In genomic region chr17:45731172-45731864, GRCm38 (mm10) we compare ENCODE assay signal across 9 mouse cellular contexts. TPM values are rescaled to one million over a fixed set of nuclear protein-coding genes. Genes with fewer than 3 reads are reported as not detected.
DNase-seq lines count a peak whose midpoint lies in the region; ATAC-seq and TF ChIP-seq lines count a peak whose summit lies in the region.
"Had no signal": no experiment of that assay in that cellular context is flagged by ENCODE, and none has a peak within 500 bp of the region (broad histone marks: within the 10 kb centered on the region; RNA-seq: fewer than 3 reads in every experiment).

No protein-coding gene starts in this region.

- TF ChIP-seq POLR2A in bone marrow macrophage, adult 2 months (IDR thresholded peaks at IDR 0.05; ENCODE audit: borderline replicate concordance, low read depth, low read length) = no peak
- no peak for TF ChIP-seq POLR2A in embryonic fibroblast, embryonic 13.5 days (IDR thresholded peaks at IDR 0.05; ENCODE audit: low read depth, low read length)

- H3K9ac ChIP-seq in heart, postnatal 0 days (replicated peaks; ENCODE audit: low read depth, low read length) = no peak overlapping the region
- H3K9ac ChIP-seq: limb, embryonic 15.5 days had no signal

- H3K4me2 ChIP-seq in heart, postnatal 0 days (ENCODE audit: low read depth, low read length) = no peak overlapping the region
- H3K4me2 ChIP-seq: limb, embryonic 15.5 days had no signal

- no peak overlapping the region for H3K27ac ChIP-seq in bone marrow macrophage, adult 2 months (ENCODE audit: insufficient read depth, low read depth, low read length)
- H3K27ac ChIP-seq in embryonic fibroblast, embryonic 13.5 days (ENCODE audit: insufficient read depth, low read length) = no peak overlapping the region
- H3K27ac ChIP-seq in heart, postnatal 0 days (ENCODE audit: low read depth) = no peak overlapping the region
- H3K27ac ChIP-seq: limb, embryonic 15.5 days had no signal

- TF ChIP-seq EP300 in heart, postnatal 0 days (IDR thresholded peaks at IDR 0.05; ENCODE audit: low read depth) = no peak

- H3K4me3 ChIP-seq in bone marrow macrophage, adult 2 months (ENCODE audit: insufficient read depth, low read length) = no peak overlapping the region
- H3K4me3 ChIP-seq in embryonic fibroblast, embryonic 13.5 days (ENCODE audit: insufficient read depth, low read length) = no peak overlapping the region
- no peak overlapping the region for H3K4me3 ChIP-seq in heart, postnatal 0 days (ENCODE audit: low read depth, low read length)
- H3K4me3 ChIP-seq: limb, embryonic 15.5 days had no signal

- 25% methylated on average over 9 of the region's 9 CpGs for WGBS in heart, postnatal 0 days

- no peaks in the 10 kb centered on the region for H3K36me3 ChIP-seq in heart, postnatal 0 days (replicated peaks; ENCODE audit: control insufficient read depth, insufficient read depth, low read length)
- H3K36me3 ChIP-seq: limb, embryonic 15.5 days had no signal

- TF ChIP-seq CTCF in bone marrow macrophage, adult 2 months (IDR thresholded peaks at IDR 0.05; ENCODE audit: low read depth, low read length) = peak; percentile 82
- TF ChIP-seq CTCF in embryonic fibroblast, embryonic 13.5 days (IDR thresholded peaks at IDR 0.05; ENCODE audit: borderline replicate concordance, insufficient read depth, low read length) = peak; percentile 52; the same call in 1 of the 2 replicates
- peak; percentile 93 for TF ChIP-seq CTCF in heart, postnatal 0 days (IDR thresholded peaks at IDR 0.05; ENCODE audit: low read depth)

- 0 out of 2 replicates have a peak, but pooled peaks cover 6% of the 10 kb centered on the region for H3K27me3 ChIP-seq in heart, postnatal 0 days (ENCODE audit: control insufficient read depth, insufficient read depth, low read length)

- peaks cover 24% of the 10 kb centered on the region for H3K4me1 ChIP-seq in bone marrow macrophage, adult 2 months (ENCODE audit: control insufficient read depth, insufficient read depth, low read length)
- 0 out of 2 replicates have a peak, but pooled peaks cover 6% of the 10 kb centered on the region for H3K4me1 ChIP-seq in embryonic fibroblast, embryonic 13.5 days (ENCODE audit: control insufficient read depth, insufficient read depth, low read length)
- H3K4me1 ChIP-seq in heart, postnatal 0 days (ENCODE audit: control insufficient read depth, insufficient read depth) = peaks cover 36% of the 10 kb centered on the region

- ATAC-seq in heart, postnatal 0 days (ENCODE audit: insufficient read depth, low read depth) = peak; percentile 18; the same call in 1 of the 2 replicates
- peak; percentile 66 for ATAC-seq in megakaryocyte, adult 5-6 weeks (ENCODE audit: poor library complexity, severe bottlenecking)

- H3K9me3 ChIP-seq in heart, postnatal 0 days (replicated peaks; ENCODE audit: control insufficient read depth, low read length) = no peaks in the 10 kb centered on the region
- H3K9me3 ChIP-seq: limb, embryonic 15.5 days had no signal

- peak; percentile 87 for DNase-seq in ES-CJ7 (ENCODE audit: low read depth, low spot score)
- peak; percentile 77 for DNase-seq in heart, postnatal 0 days (ENCODE audit: low spot score)
- peak; percentile 84 for DNase-seq in layer of hippocampus, adult 9-10 months (ENCODE audit: low spot score)
- peak; percentile 89 for DNase-seq in right cerebral cortex, postnatal 14 days
- DNase-seq in urinary bladder, postnatal 25 days (ENCODE audit: low spot score) = peak; percentile 79

RNA-seq across cellular contexts. Expression of gene 1600014C23Rik, which starts 2.3 kb away (rescaled TPM):
- polyA plus RNA-seq in bone marrow macrophage, adult 2 months (2012; ENCODE audit: insufficient read depth, insufficient read length, missing spikeins) = not detected in 2 replicates
- not detected in 2 replicates for polyA plus RNA-seq in embryonic fibroblast, embryonic 13.5 days (2011; ENCODE audit: insufficient read length, low read depth, missing spikeins)
- not detected in 2 replicates for total RNA-seq in heart, postnatal 0 days (2014; rRNA removed; ENCODE audit: low replicate concordance)
- 0.25 TPM in 1 of 2 replicates, not detected in the other for polyA plus RNA-seq in heart, postnatal 0 days (2015; fragmentation: Nextera tagmentation; extraction: Ambion mirVana)
- not detected in 2 replicates for total RNA-seq in megakaryocyte, adult 5-6 weeks (2015)
- total RNA-seq in megakaryocyte, adult 5-6 weeks (2017) = not detected in 2 replicates
- polyA plus RNA-seq: limb, embryonic 15.5 days had no signal

RNA-seq across cellular contexts. Expression of gene Tmem63b, which starts 44.6 kb away (rescaled TPM):
- polyA plus RNA-seq in bone marrow macrophage, adult 2 months (2012; ENCODE audit: insufficient read depth, insufficient read length, missing spikeins) = 20.0 and 21.2 TPM in 2 replicates
- polyA plus RNA-seq in embryonic fibroblast, embryonic 13.5 days (2011; ENCODE audit: insufficient read length, low read depth, missing spikeins) = 42.8 and 54.0 TPM in 2 replicates
- 79.1 and 81.5 TPM in 2 replicates for total RNA-seq in heart, postnatal 0 days (2014; rRNA removed; ENCODE audit: low replicate concordance)
- polyA plus RNA-seq in heart, postnatal 0 days (2015; fragmentation: Nextera tagmentation; extraction: Ambion mirVana) = 45.9 and 53.2 TPM in 2 replicates
- 3.3 and 5.3 TPM in 2 replicates for total RNA-seq in megakaryocyte, adult 5-6 weeks (2015)
- total RNA-seq in megakaryocyte, adult 5-6 weeks (2017) = 3.6 and 5.3 TPM in 2 replicates

RNA-seq across cellular contexts. Expression of gene Mrpl14, which starts 45.2 kb away (rescaled TPM):
- 73.3 and 73.4 TPM in 2 replicates for polyA plus RNA-seq in bone marrow macrophage, adult 2 months (2012; ENCODE audit: insufficient read depth, insufficient read length, missing spikeins)
- 38.9 and 39.0 TPM in 2 replicates for polyA plus RNA-seq in embryonic fibroblast, embryonic 13.5 days (2011; ENCODE audit: insufficient read length, low read depth, missing spikeins)
- total RNA-seq in heart, postnatal 0 days (2014; rRNA removed; ENCODE audit: low replicate concordance) = 34.7 and 98.0 TPM in 2 replicates
- polyA plus RNA-seq in heart, postnatal 0 days (2015; fragmentation: Nextera tagmentation; extraction: Ambion mirVana) = 152 and 162 TPM in 2 replicates
- total RNA-seq in megakaryocyte, adult 5-6 weeks (2015) = 30.3 and 34.7 TPM in 2 replicates
- total RNA-seq in megakaryocyte, adult 5-6 weeks (2017) = 12.7 and 14.7 TPM in 2 replicates
